Mouse (Mus musculus): ENCODE results near the gene Dusp10. TPM values are rescaled to one million over a fixed set of nuclear protein-coding genes. Genes with fewer than 3 reads are reported as not detected.

Gene Dusp10
- total RNA-seq, 1 experiment: 5.4 TPM

DNA sequence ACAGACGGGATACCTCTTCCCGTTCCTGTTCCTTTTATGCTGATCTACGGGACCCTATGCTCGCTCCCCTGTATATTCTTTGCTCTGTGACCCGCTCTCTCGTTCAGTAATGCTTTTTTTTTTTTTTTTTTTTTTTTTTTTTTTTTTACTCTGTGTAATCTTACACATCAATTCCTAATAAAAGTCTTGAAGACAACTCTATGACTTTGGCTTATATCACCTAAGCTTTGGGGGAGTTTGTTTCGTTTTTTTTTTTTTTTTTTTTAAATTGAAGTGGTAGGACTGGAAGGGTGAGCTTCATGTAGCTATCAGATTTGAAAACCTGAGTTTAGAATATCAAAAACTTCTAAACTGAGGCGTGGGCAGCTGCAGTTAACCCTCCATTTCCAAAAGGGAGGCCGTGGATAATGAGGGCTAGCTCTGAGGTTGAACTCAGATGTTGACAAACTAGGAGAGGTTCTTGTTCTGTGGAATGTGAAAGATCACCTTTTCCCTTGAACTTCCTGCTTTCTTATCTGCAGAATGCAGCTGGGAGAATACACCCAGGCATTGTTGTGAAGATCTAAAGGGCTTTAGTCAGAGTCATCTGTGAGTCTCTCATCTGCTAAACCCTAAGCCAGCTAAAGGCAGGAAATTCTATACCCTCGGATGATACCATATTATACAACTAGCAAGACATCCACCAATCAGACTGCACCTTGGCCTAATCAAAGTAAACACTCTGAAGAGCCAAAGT, 3.1 kb downstream of the Dusp10 start:
- in situ Hi-C loops (cut with MboI; ENCODE audit: low sequenced_read_pairs in 2 of 2, unreplicated experiment in 2 of 2): no loop called here
- no peak overlapping the region for H3K9ac ChIP-seq (ENCODE audit: insufficient read depth, low read depth, low read length, poor library complexity, severe bottlenecking)
- no peak overlapping the region for H3K4me3 ChIP-seq (ENCODE audit: insufficient read depth in 1 of 2, low read depth in 1 of 2, low read length in 2 of 2, poor library complexity in 1 of 2, severe bottlenecking in 1 of 2)
- DNase-seq (ENCODE audit: low read depth, low spot score): no peak
- no peak overlapping the region for H3K27ac ChIP-seq (ENCODE audit: insufficient read depth, low read depth, low read length, poor library complexity, severe bottlenecking)
- H3K36me3 ChIP-seq (ENCODE audit: control insufficient read depth, insufficient read depth, low read length, poor library complexity, severe bottlenecking): no peaks in the 10 kb centered on the region
- TF ChIP-seq ZC3H11A (IDR thresholded peaks at IDR 0.05; ENCODE audit: borderline replicate concordance, low read depth, low read length) (no peak), ZNF384 (IDR thresholded peaks at IDR 0.05; ENCODE audit: low read depth, low read length) (no peak), HCFC1 (IDR thresholded peaks at IDR 0.05; ENCODE audit: borderline replicate concordance, insufficient read depth, low read length) (no peak), MAFK (IDR thresholded peaks at IDR 0.05; ENCODE audit: insufficient read depth, low read depth, low read length) (no peak), CHD2 (IDR thresholded peaks at IDR 0.05; ENCODE audit: low read depth, low read length) (no peak)
- H3K4me1 ChIP-seq (ENCODE audit: control insufficient read depth in 2 of 2, insufficient read depth in 2 of 2, low read length in 2 of 2, poor library complexity in 1 of 2): peaks cover 0 to 12% of the 10 kb centered on the region in 2 experiments; a peak in 1 of 4 replicates
- no peaks in the 10 kb centered on the region for H3K9me3 ChIP-seq (ENCODE audit: control insufficient read depth, insufficient read depth, low read depth, low read length)

DNA sequence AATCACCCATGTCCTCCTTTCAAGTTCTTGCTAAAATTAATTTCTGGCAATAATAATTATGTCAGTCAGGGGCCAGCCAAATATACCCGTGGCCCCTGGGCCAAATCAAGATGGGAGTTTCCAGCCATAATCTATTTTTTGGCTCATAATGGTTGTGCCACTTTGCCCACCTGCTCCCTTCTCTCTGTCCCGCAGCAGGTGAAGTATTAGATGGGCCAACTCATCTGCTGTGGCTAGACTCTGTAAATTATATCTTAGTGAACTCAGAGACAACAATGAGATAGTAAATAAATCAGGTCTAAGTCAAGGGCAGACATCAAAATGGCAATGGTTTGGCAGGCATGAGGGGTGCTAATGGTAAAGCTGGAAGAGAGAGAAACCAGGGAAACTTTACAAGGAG, 4.5 kb downstream of the Dusp10 start:
- no peak overlapping the region for H3K27ac ChIP-seq (ENCODE audit: insufficient read depth, low read depth, low read length, poor library complexity, severe bottlenecking)
- H3K36me3 ChIP-seq (ENCODE audit: control insufficient read depth, insufficient read depth, low read length, poor library complexity, severe bottlenecking): no peaks in the 10 kb centered on the region
- H3K9ac ChIP-seq (ENCODE audit: insufficient read depth, low read depth, low read length, poor library complexity, severe bottlenecking): no peak overlapping the region
- DNase-seq (ENCODE audit: low read depth, low spot score): no peak
- in situ Hi-C loops (cut with MboI; ENCODE audit: low sequenced_read_pairs in 2 of 2, unreplicated experiment in 2 of 2): no loop called here
- H3K4me3 ChIP-seq (ENCODE audit: insufficient read depth in 1 of 2, low read depth in 1 of 2, low read length in 2 of 2, poor library complexity in 1 of 2, severe bottlenecking in 1 of 2): no peak overlapping the region
- TF ChIP-seq ZNF384 (IDR thresholded peaks at IDR 0.05; ENCODE audit: low read depth, low read length): no peak
- H3K9me3 ChIP-seq (ENCODE audit: control insufficient read depth, insufficient read depth, low read depth, low read length): no peaks in the 10 kb centered on the region
- H3K4me1 ChIP-seq (ENCODE audit: control insufficient read depth in 2 of 2, insufficient read depth in 2 of 2, low read length in 2 of 2, poor library complexity in 1 of 2): peaks cover 0 to 12% of the 10 kb centered on the region in 2 experiments; a peak in 1 of 4 replicates

DNA sequence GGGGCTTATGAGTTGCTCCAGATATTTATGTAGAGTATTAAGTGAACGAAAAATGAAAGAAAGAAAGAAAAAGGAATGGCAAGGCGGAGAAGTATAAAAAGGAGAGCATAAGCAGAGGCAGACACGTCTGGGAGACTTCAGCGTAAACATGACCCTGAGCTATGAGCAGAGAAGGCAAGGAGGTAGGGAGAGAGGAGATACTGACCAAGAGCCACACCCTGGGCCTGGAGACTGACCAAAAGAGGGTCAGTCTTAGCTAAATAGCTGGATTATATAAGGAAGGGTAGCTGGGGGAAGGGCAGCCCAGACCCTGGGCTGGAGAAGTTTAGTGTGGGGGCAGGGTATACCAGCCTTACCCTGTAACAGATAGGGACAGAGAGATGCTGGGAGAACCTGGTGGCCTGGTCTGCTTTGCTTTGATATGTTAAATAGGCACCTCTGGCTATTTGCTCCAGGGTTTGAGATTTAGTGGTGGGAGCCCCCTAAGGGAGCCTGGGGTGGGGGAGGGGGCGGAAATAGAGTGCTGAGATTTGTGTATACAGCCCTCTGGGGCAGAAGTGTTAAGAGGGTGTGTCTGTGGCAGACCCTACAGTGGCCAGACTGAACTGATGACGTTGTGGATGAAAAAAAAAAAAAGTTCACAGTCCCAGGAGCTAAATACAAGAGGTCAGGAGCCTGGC, 6.1 kb downstream of the Dusp10 start:
- no peak overlapping the region for H3K4me3 ChIP-seq (ENCODE audit: insufficient read depth in 1 of 2, low read depth in 1 of 2, low read length in 2 of 2, poor library complexity in 1 of 2, severe bottlenecking in 1 of 2)
- no peak overlapping the region for H3K27ac ChIP-seq (ENCODE audit: insufficient read depth, low read depth, low read length, poor library complexity, severe bottlenecking)
- no peak overlapping the region for H3K9ac ChIP-seq (ENCODE audit: insufficient read depth, low read depth, low read length, poor library complexity, severe bottlenecking)
- TF ChIP-seq MAFK (IDR thresholded peaks at IDR 0.05; ENCODE audit: insufficient read depth, low read depth, low read length) (no peak), ZNF384 (IDR thresholded peaks at IDR 0.05; ENCODE audit: low read depth, low read length) (peak; percentile 54; the same call in 1 of the 2 replicates), ZC3H11A (IDR thresholded peaks at IDR 0.05; ENCODE audit: borderline replicate concordance, low read depth, low read length) (no peak), HCFC1 (IDR thresholded peaks at IDR 0.05; ENCODE audit: borderline replicate concordance, insufficient read depth, low read length) (no peak), CHD2 (IDR thresholded peaks at IDR 0.05; ENCODE audit: low read depth, low read length) (no peak)
- peaks cover 2 to 12% of the 10 kb centered on the region in 2 experiments; a peak in 2 of 4 replicates for H3K4me1 ChIP-seq (ENCODE audit: control insufficient read depth in 2 of 2, insufficient read depth in 2 of 2, low read length in 2 of 2, poor library complexity in 1 of 2)
- no peaks in the 10 kb centered on the region for H3K9me3 ChIP-seq (ENCODE audit: control insufficient read depth, insufficient read depth, low read depth, low read length)
- in situ Hi-C loops (cut with MboI; ENCODE audit: low sequenced_read_pairs in 2 of 2, unreplicated experiment in 2 of 2): no loop called here
- H3K36me3 ChIP-seq (ENCODE audit: control insufficient read depth, insufficient read depth, low read length, poor library complexity, severe bottlenecking): no peaks in the 10 kb centered on the region
- no peak for DNase-seq (ENCODE audit: low read depth, low spot score)

DNA sequence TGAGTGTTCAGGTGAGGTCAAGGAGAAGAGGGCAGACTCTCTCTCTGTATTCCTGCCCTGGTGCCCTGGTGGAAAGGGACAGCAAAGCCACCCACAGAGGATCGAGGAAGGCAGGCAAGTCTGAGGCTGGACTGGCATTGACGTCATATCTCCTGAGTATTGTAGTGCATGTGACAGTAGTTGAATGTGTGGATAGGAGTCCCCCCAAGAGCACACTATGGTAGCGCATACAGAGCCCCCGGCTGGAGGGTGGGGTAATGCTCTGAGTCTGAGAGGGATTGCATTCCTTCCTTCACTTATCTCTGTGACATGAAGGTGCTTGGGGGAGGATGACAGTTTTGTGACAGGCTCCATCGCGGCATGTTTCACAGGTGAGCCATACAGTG, 6.6 kb downstream of the Dusp10 start:
- H3K4me1 ChIP-seq (ENCODE audit: control insufficient read depth in 2 of 2, insufficient read depth in 2 of 2, low read length in 2 of 2, poor library complexity in 1 of 2): peaks cover 2 to 12% of the 10 kb centered on the region in 2 experiments; a peak in 2 of 4 replicates
- H3K9me3 ChIP-seq (ENCODE audit: control insufficient read depth, insufficient read depth, low read depth, low read length): no peaks in the 10 kb centered on the region
- TF ChIP-seq CHD2 (IDR thresholded peaks at IDR 0.05; ENCODE audit: low read depth, low read length): no peak
- no peak for TF ChIP-seq MAFK (IDR thresholded peaks at IDR 0.05; ENCODE audit: insufficient read depth, low read depth, low read length)
- TF ChIP-seq HCFC1 (IDR thresholded peaks at IDR 0.05; ENCODE audit: borderline replicate concordance, insufficient read depth, low read length): no peak
- no peak for TF ChIP-seq ZC3H11A (IDR thresholded peaks at IDR 0.05; ENCODE audit: borderline replicate concordance, low read depth, low read length)
- no peak for TF ChIP-seq ZNF384 (IDR thresholded peaks at IDR 0.05; ENCODE audit: low read depth, low read length)
- no peak overlapping the region for H3K27ac ChIP-seq (ENCODE audit: insufficient read depth, low read depth, low read length, poor library complexity, severe bottlenecking)
- in situ Hi-C loops (cut with MboI; ENCODE audit: low sequenced_read_pairs in 2 of 2, unreplicated experiment in 2 of 2): no loop called here
- no peak overlapping the region for H3K9ac ChIP-seq (ENCODE audit: insufficient read depth, low read depth, low read length, poor library complexity, severe bottlenecking)
- no peak for DNase-seq (ENCODE audit: low read depth, low spot score)
- no peak overlapping the region for H3K4me3 ChIP-seq (ENCODE audit: insufficient read depth in 1 of 2, low read depth in 1 of 2, low read length in 2 of 2, poor library complexity in 1 of 2, severe bottlenecking in 1 of 2)
- no peaks in the 10 kb centered on the region for H3K36me3 ChIP-seq (ENCODE audit: control insufficient read depth, insufficient read depth, low read length, poor library complexity, severe bottlenecking)
